Mouse (Mus musculus): ENCODE measurements around the gene Slc25a20. TPM values are rescaled to one million over a fixed set of nuclear protein-coding genes. Genes with fewer than 3 reads are reported as not detected.

The Slc25a20 gene
- polyA plus RNA-seq, 2 experiments, result 20.7 to 28.2 TPM

- Histone ChIP-seq H3K9me3 (ENCODE audit: control insufficient read depth, low read length) (no peaks in the 10 kb centered on the region), H3K9ac (ENCODE audit: low read depth, low read length, severe bottlenecking) (no peak overlapping the region), H3K4me2 (replicated peaks; ENCODE audit: low read depth, low read length, severe bottlenecking) (no peak overlapping the region), H3K4me1 (ENCODE audit: control insufficient read depth, insufficient read depth, low read length) (peaks cover 5% of the 10 kb centered on the region), H3K36me3 (ENCODE audit: control insufficient read depth, insufficient read depth, low read length) (0 out of 2 replicates have a peak, but pooled peaks cover 7% of the 10 kb centered on the region), H3K27ac (replicated peaks; ENCODE audit: low read depth, low read length) (no peak overlapping the region), H3K4me3 (replicated peaks; ENCODE audit: low read length) (no peak overlapping the region), H3K27me3 (ENCODE audit: control insufficient read depth, insufficient read depth, low read length) (no peaks in the 10 kb centered on the region)
- DNase-seq (ENCODE audit: low spot score) (no peak), ATAC-seq (ENCODE audit: low FRiP score, low read depth) (no peak)
- WGBS, result 58% methylated on average over 2 of the region's 2 CpGs
- TF ChIP-seq POLR2A (IDR thresholded peaks at IDR 0.05; ENCODE audit: borderline replicate concordance, extremely low read depth, insufficient read depth, insufficient read length), result no peak
Measured at GRCm38 (mm10) chr9:108687686-108688085, 25.8 kb downstream of the Slc25a20 start.

GRCm38 (mm10) chr9:108688451-108688850 lies 26.6 kb downstream of the Slc25a20 start:
- ATAC-seq (ENCODE audit: low FRiP score, low read depth) (no peak), DNase-seq (ENCODE audit: low spot score) (no peak)
- Histone ChIP-seq H3K9me3 (ENCODE audit: control insufficient read depth, low read length) (no peaks in the 10 kb centered on the region), H3K27me3 (ENCODE audit: control insufficient read depth, insufficient read depth, low read length) (no peaks in the 10 kb centered on the region), H3K4me3 (replicated peaks; ENCODE audit: low read length) (no peak overlapping the region), H3K9ac (ENCODE audit: low read depth, low read length, severe bottlenecking) (no peak overlapping the region), H3K36me3 (ENCODE audit: control insufficient read depth, insufficient read depth, low read length) (0 out of 2 replicates have a peak, but pooled peaks cover 4% of the 10 kb centered on the region), H3K4me2 (replicated peaks; ENCODE audit: low read depth, low read length, severe bottlenecking) (no peak overlapping the region), H3K27ac (replicated peaks; ENCODE audit: low read depth, low read length) (no peak overlapping the region), H3K4me1 (ENCODE audit: control insufficient read depth, insufficient read depth, low read length) (peaks cover 11% of the 10 kb centered on the region)
- WGBS, result 75% methylated on average over 9 of the region's 9 CpGs
- no peak for TF ChIP-seq POLR2A (IDR thresholded peaks at IDR 0.05; ENCODE audit: borderline replicate concordance, extremely low read depth, insufficient read depth, insufficient read length)

- Histone ChIP-seq H3K4me1 (ENCODE audit: control insufficient read depth, insufficient read depth, low read length) (peaks cover 16% of the 10 kb centered on the region), H3K9me3 (ENCODE audit: control insufficient read depth, low read length) (no peaks in the 10 kb centered on the region), H3K4me2 (replicated peaks; ENCODE audit: low read depth, low read length, severe bottlenecking) (no peak within 1 kb of the TSS), H3K27ac (replicated peaks; ENCODE audit: low read depth, low read length) (no peak within 1 kb of the TSS), H3K9ac (ENCODE audit: low read depth, low read length, severe bottlenecking) (no peak within 1 kb of the TSS), H3K4me3 (replicated peaks; ENCODE audit: low read length) (no peak within 1 kb of the TSS), H3K27me3 (ENCODE audit: control insufficient read depth, insufficient read depth, low read length) (no peaks in the 10 kb centered on the region), H3K36me3 (ENCODE audit: control insufficient read depth, insufficient read depth, low read length) (0 out of 2 replicates have a peak, but pooled peaks cover 4% of the 10 kb centered on the region)
- 82% methylated on average over 1 of the region's 1 CpGs for WGBS
- DNase-seq (ENCODE audit: low spot score) (no peak), ATAC-seq (ENCODE audit: low FRiP score, low read depth) (no peak)
- no peak for TF ChIP-seq POLR2A (IDR thresholded peaks at IDR 0.05; ENCODE audit: borderline replicate concordance, extremely low read depth, insufficient read depth, insufficient read length)
Measured at GRCm38 (mm10) chr9:108689106-108689505, 27.2 kb downstream of the Slc25a20 start, which contains the start of gene Prkar2a. TSS of gene Prkar2a (plus strand) at chr9:108689314.

- Histone ChIP-seq H3K4me3 (replicated peaks; ENCODE audit: low read length) (no peak overlapping the region), H3K9me3 (ENCODE audit: control insufficient read depth, low read length) (no peaks in the 10 kb centered on the region), H3K27me3 (ENCODE audit: control insufficient read depth, insufficient read depth, low read length) (no peaks in the 10 kb centered on the region), H3K9ac (ENCODE audit: low read depth, low read length, severe bottlenecking) (no peak overlapping the region), H3K4me1 (ENCODE audit: control insufficient read depth, insufficient read depth, low read length) (peaks cover 19% of the 10 kb centered on the region), H3K4me2 (replicated peaks; ENCODE audit: low read depth, low read length, severe bottlenecking) (no peak overlapping the region), H3K36me3 (ENCODE audit: control insufficient read depth, insufficient read depth, low read length) (no peaks in the 10 kb centered on the region), H3K27ac (replicated peaks; ENCODE audit: low read depth, low read length) (no peak overlapping the region)
- no peak for ATAC-seq (ENCODE audit: low FRiP score, low read depth)
- no peak for DNase-seq (ENCODE audit: low spot score)
- 93% methylated on average over 1 of the region's 1 CpGs for WGBS
- no peak for TF ChIP-seq POLR2A (IDR thresholded peaks at IDR 0.05; ENCODE audit: borderline replicate concordance, extremely low read depth, insufficient read depth, insufficient read length)
Measured at GRCm38 (mm10) chr9:108689993-108690392, 28.1 kb downstream of the Slc25a20 start.

- ATAC-seq (ENCODE audit: low FRiP score, low read depth) (no peak), DNase-seq (ENCODE audit: low spot score) (no peak)
- no peak for TF ChIP-seq POLR2A (IDR thresholded peaks at IDR 0.05; ENCODE audit: borderline replicate concordance, extremely low read depth, insufficient read depth, insufficient read length)
- peaks cover 19% of the 10 kb centered on the region for H3K4me1 ChIP-seq (ENCODE audit: control insufficient read depth, insufficient read depth, low read length)
- no peak overlapping the region for H3K4me3 ChIP-seq (replicated peaks; ENCODE audit: low read length)
- H3K9me3 ChIP-seq (ENCODE audit: control insufficient read depth, low read length), result no peaks in the 10 kb centered on the region
- no peak overlapping the region for H3K9ac ChIP-seq (ENCODE audit: low read depth, low read length, severe bottlenecking)
- H3K27ac ChIP-seq (replicated peaks; ENCODE audit: low read depth, low read length), result no peak overlapping the region
- WGBS, result 90% methylated on average over 6 of the region's 6 CpGs
- H3K4me2 ChIP-seq (replicated peaks; ENCODE audit: low read depth, low read length, severe bottlenecking), result no peak overlapping the region
- H3K36me3 ChIP-seq (ENCODE audit: control insufficient read depth, insufficient read depth, low read length), result no peaks in the 10 kb centered on the region
- no peaks in the 10 kb centered on the region for H3K27me3 ChIP-seq (ENCODE audit: control insufficient read depth, insufficient read depth, low read length)
Measured at GRCm38 (mm10) chr9:108690914-108691313, 29.0 kb downstream of the Slc25a20 start.

- Histone ChIP-seq H3K4me2 (replicated peaks; ENCODE audit: low read depth, low read length, severe bottlenecking) (peak overlapping the region; percentile 89), H3K4me1 (ENCODE audit: control insufficient read depth, insufficient read depth, low read length) (peaks cover 19% of the 10 kb centered on the region), H3K36me3 (ENCODE audit: control insufficient read depth, insufficient read depth, low read length) (no peaks in the 10 kb centered on the region), H3K9ac (ENCODE audit: low read depth, low read length, severe bottlenecking) (peak overlapping the region; percentile 82), H3K9me3 (ENCODE audit: control insufficient read depth, low read length) (no peaks in the 10 kb centered on the region), H3K27me3 (ENCODE audit: control insufficient read depth, insufficient read depth, low read length) (no peaks in the 10 kb centered on the region), H3K27ac (replicated peaks; ENCODE audit: low read depth, low read length) (no peak overlapping the region), H3K4me3 (replicated peaks; ENCODE audit: low read length) (peak overlapping the region; percentile 82)
- DNase-seq (ENCODE audit: low spot score), result no peak
- peak; percentile 2; the same call in 1 of the 2 replicates for ATAC-seq (ENCODE audit: low FRiP score, low read depth)
- TF ChIP-seq POLR2A (IDR thresholded peaks at IDR 0.05; ENCODE audit: borderline replicate concordance, extremely low read depth, insufficient read depth, insufficient read length), result no peak
- 76% methylated on average over 8 of the region's 8 CpGs for WGBS
Measured at GRCm38 (mm10) chr9:108691371-108691770, 29.5 kb downstream of the Slc25a20 start.
